ENCODE assay signal across 8 mouse cellular contexts in the genomic region with DNA sequence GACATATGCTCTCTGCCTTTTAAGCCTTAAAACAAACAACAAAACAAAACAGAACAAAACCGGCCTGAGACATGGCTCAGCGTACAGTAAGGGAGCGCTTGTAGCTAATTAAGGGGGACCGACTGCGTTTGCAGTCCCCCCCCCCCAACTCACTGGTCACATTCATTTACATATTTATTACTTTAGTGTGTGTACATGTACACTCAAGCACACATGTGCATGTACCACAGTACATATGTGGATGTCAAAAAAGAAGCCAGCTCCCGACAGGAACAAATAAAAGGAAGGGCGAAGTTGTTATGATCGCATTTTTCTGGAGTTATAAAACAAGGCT. TPM values are rescaled to one million over a fixed set of nuclear protein-coding genes. Genes with fewer than 3 reads are reported as not detected.
DNase-seq lines count a peak whose midpoint lies in the region; ATAC-seq lines count a peak whose summit lies in the region.

No protein-coding gene starts in this region.

- 14% methylated on average over 8 of the region's 8 CpGs for WGBS in kidney, embryonic 14.5 days
- 16% methylated on average over 8 of the region's 8 CpGs for WGBS in hindbrain, embryonic 13.5 days
- WGBS in midbrain, embryonic 13.5 days, result 19% methylated on average over 8 of the region's 8 CpGs

- H3K4me2 ChIP-seq in kidney, embryonic 14.5 days (replicated peaks; ENCODE audit: low read depth, low read length), result peak overlapping the region; percentile 45
- peak overlapping the region; percentile 67 for H3K4me2 ChIP-seq in hindbrain, embryonic 13.5 days
- peak overlapping the region; percentile 68 for H3K4me2 ChIP-seq in midbrain, embryonic 13.5 days (replicated peaks)

- peaks cover 12% of the 10 kb centered on the region for H3K4me1 ChIP-seq in kidney, embryonic 14.5 days (ENCODE audit: control insufficient read depth, insufficient read depth, low read length)
- H3K4me1 ChIP-seq in brown adipose tissue, adult 24 weeks (ENCODE audit: control insufficient read depth, insufficient read depth, insufficient read length, low read length), result no peaks in the 10 kb centered on the region
- H3K4me1 ChIP-seq in hindbrain, embryonic 13.5 days (replicated peaks), result peaks cover 19% of the 10 kb centered on the region
- peaks cover 19% of the 10 kb centered on the region for H3K4me1 ChIP-seq in midbrain, embryonic 13.5 days (replicated peaks)

- peak overlapping the region; percentile 54 for H3K9ac ChIP-seq in kidney, embryonic 14.5 days (ENCODE audit: low read depth, low read length)
- H3K9ac ChIP-seq in hindbrain, embryonic 13.5 days, result peak overlapping the region; percentile 68
- peak overlapping the region; percentile 68 for H3K9ac ChIP-seq in midbrain, embryonic 13.5 days (replicated peaks)

- no peak for ATAC-seq in kidney, embryonic 14.5 days (ENCODE audit: low FRiP score, low TSS enrichment)
- ATAC-seq in hindbrain, embryonic 13.5 days (ENCODE audit: low FRiP score), result no peak
- no peak; the same call in 1 of the 2 replicates for ATAC-seq in midbrain, embryonic 13.5 days

- H3K27ac ChIP-seq in kidney, embryonic 14.5 days (ENCODE audit: low read depth, low read length), result peak overlapping the region; percentile 77
- peak overlapping the region; percentile 86 for H3K27ac ChIP-seq in brown adipose tissue, adult 24 weeks (replicated peaks; ENCODE audit: low read depth, low read length)
- peak overlapping the region; percentile 79 for H3K27ac ChIP-seq in hindbrain, embryonic 13.5 days
- peak overlapping the region; percentile 75; the same call in 1 of the 2 replicates for H3K27ac ChIP-seq in midbrain, embryonic 13.5 days

- H3K36me3 ChIP-seq in kidney, embryonic 14.5 days (ENCODE audit: control insufficient read depth, insufficient read depth, low read length), result no peaks in the 10 kb centered on the region
- H3K36me3 ChIP-seq in hindbrain, embryonic 13.5 days, result no peaks in the 10 kb centered on the region
- H3K36me3 ChIP-seq in midbrain, embryonic 13.5 days, result no peaks in the 10 kb centered on the region

- no peaks in the 10 kb centered on the region for H3K9me3 ChIP-seq in kidney, embryonic 14.5 days (ENCODE audit: control insufficient read depth, low read length)
- no peaks in the 10 kb centered on the region for H3K9me3 ChIP-seq in hindbrain, embryonic 13.5 days
- no peaks in the 10 kb centered on the region for H3K9me3 ChIP-seq in midbrain, embryonic 13.5 days

- no peak for DNase-seq in kidney, postnatal 14 days
- no peak for DNase-seq in right cerebral cortex, postnatal 10 days (ENCODE audit: low spot score in 2 of 2)
- DNase-seq in right cerebral cortex, adult 2 months (ENCODE audit: low spot score in 2 of 2), result no peak
- DNase-seq in urinary bladder, postnatal 4 days (ENCODE audit: low spot score in 2 of 2), result no peak

- peak overlapping the region; percentile 37 for H3K4me3 ChIP-seq in kidney, embryonic 14.5 days (ENCODE audit: low read length)
- peak overlapping the region; percentile 62 for H3K4me3 ChIP-seq in brown adipose tissue, adult 24 weeks (ENCODE audit: insufficient read depth, low read depth, low read length)
- H3K4me3 ChIP-seq in hindbrain, embryonic 13.5 days, result peak overlapping the region; percentile 41
- H3K4me3 ChIP-seq in midbrain, embryonic 13.5 days (replicated peaks), result peak overlapping the region; percentile 41

- H3K27me3 ChIP-seq in kidney, embryonic 14.5 days (ENCODE audit: control insufficient read depth, insufficient read depth, low read length), result no peaks in the 10 kb centered on the region
- no peaks in the 10 kb centered on the region for H3K27me3 ChIP-seq in hindbrain, embryonic 13.5 days
- H3K27me3 ChIP-seq in midbrain, embryonic 13.5 days, result no peaks in the 10 kb centered on the region

RNA-seq across cellular contexts. Expression of a gene that starts 8.9 kb away (rescaled TPM):
- polyA plus RNA-seq in kidney, embryonic 14.5 days (2014; fragmentation: Nextera tagmentation; extraction: Ambion mirVana), result 63.8 and 66.6 TPM in 2 replicates
- polyA plus RNA-seq in brown adipose tissue, adult 24 weeks (2012; ENCODE audit: insufficient read depth, insufficient read length, missing spikeins), result 8.2 and 11.9 TPM in 2 replicates
- polyA plus RNA-seq in hindbrain, embryonic 13.5 days (2015; fragmentation: Nextera tagmentation; extraction: Ambion mirVana), result 9.2 and 10.2 TPM in 2 replicates
- polyA plus RNA-seq in midbrain, embryonic 13.5 days (2015; fragmentation: Nextera tagmentation; extraction: Ambion mirVana), result 5.3 and 5.7 TPM in 2 replicates

RNA-seq across cellular contexts. Expression of a gene that starts 31.5 kb away (rescaled TPM):
- not detected in 2 replicates for polyA plus RNA-seq in kidney, embryonic 14.5 days (2014; fragmentation: Nextera tagmentation; extraction: Ambion mirVana)
- polyA plus RNA-seq in brown adipose tissue, adult 24 weeks (2012; ENCODE audit: insufficient read depth, insufficient read length, missing spikeins), result not detected in 2 replicates
- 0.41 and 1.0 TPM in 2 replicates for polyA plus RNA-seq in hindbrain, embryonic 13.5 days (2015; fragmentation: Nextera tagmentation; extraction: Ambion mirVana)
- polyA plus RNA-seq in midbrain, embryonic 13.5 days (2015; fragmentation: Nextera tagmentation; extraction: Ambion mirVana), result 1.5 TPM in 2 replicates

RNA-seq across cellular contexts. Expression of a gene that starts 45.2 kb away (rescaled TPM):
- 10.4 and 15.0 TPM in 2 replicates for polyA plus RNA-seq in kidney, embryonic 14.5 days (2014; fragmentation: Nextera tagmentation; extraction: Ambion mirVana)
- polyA plus RNA-seq in brown adipose tissue, adult 24 weeks (2012; ENCODE audit: insufficient read depth, insufficient read length, missing spikeins), result 21.2 and 31.5 TPM in 2 replicates
- 15.3 and 15.5 TPM in 2 replicates for polyA plus RNA-seq in hindbrain, embryonic 13.5 days (2015; fragmentation: Nextera tagmentation; extraction: Ambion mirVana)
- 15.7 and 16.5 TPM in 2 replicates for polyA plus RNA-seq in midbrain, embryonic 13.5 days (2015; fragmentation: Nextera tagmentation; extraction: Ambion mirVana)

RNA-seq across cellular contexts. Expression of a gene that starts 45.2 kb away (rescaled TPM):
- polyA plus RNA-seq in kidney, embryonic 14.5 days (2014; fragmentation: Nextera tagmentation; extraction: Ambion mirVana), result 14.7 and 20.1 TPM in 2 replicates
- 119 and 173 TPM in 2 replicates for polyA plus RNA-seq in brown adipose tissue, adult 24 weeks (2012; ENCODE audit: insufficient read depth, insufficient read length, missing spikeins)
- polyA plus RNA-seq in hindbrain, embryonic 13.5 days (2015; fragmentation: Nextera tagmentation; extraction: Ambion mirVana), result 4.8 and 5.9 TPM in 2 replicates
- 5.0 and 6.2 TPM in 2 replicates for polyA plus RNA-seq in midbrain, embryonic 13.5 days (2015; fragmentation: Nextera tagmentation; extraction: Ambion mirVana)
